Comparison of ENCODE assay signal across 12 mouse cellular contexts in the genomic region with DNA sequence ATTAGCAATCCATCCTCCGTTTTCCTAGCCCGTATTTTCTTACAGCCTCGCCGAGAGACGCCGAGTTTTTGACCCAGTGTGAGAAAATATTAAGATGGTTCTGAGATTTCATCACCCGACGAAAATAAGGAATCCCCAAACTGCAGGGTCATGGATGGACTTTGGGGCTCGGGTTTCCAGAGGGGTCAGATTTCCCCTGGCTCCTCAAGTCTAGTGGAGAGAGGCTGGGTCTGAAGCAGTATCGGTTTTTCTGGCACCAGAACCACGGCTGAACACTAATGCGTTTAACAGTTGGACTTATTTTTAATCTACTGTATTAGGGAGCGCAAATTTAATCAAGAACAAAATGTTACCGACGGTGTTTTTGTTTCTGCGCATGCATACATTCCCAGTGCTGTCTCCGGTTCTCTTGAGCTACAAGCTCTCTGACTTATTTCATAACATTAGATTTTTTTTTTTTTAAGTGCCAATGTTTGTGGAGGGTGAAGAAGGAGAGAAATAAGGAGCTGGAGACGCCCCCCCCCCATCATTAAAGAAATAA.
DNase-seq lines count a peak whose midpoint lies in the region; ATAC-seq and TF ChIP-seq lines count a peak whose summit lies in the region.
"Had no signal": no experiment of that assay in that cellular context is flagged by ENCODE, and none has a peak within 500 bp of the region (broad histone marks: within the 10 kb centered on the region; RNA-seq: fewer than 3 reads in every experiment).

No protein-coding gene starts in this region.

- intact Hi-C loops in left cerebral cortex, postnatal 25 days (cut with DNase I): no loop called here

- no peak overlapping the region for H3K9ac ChIP-seq in embryonic facial prominence, embryonic 12.5 days
- no peak overlapping the region for H3K9ac ChIP-seq in heart, postnatal 0 days (replicated peaks; ENCODE audit: low read depth, low read length)
- peak overlapping the region; percentile 58 for H3K9ac ChIP-seq in lung, embryonic 16.5 days (ENCODE audit: low read length)
- H3K9ac ChIP-seq: forebrain, embryonic 13.5 days had no signal

- TF ChIP-seq CTCF in heart, postnatal 0 days (IDR thresholded peaks at IDR 0.05; ENCODE audit: low read depth): no peak

- no peak for TF ChIP-seq EP300 in heart, postnatal 0 days (IDR thresholded peaks at IDR 0.05; ENCODE audit: low read depth)

- no peak for ATAC-seq in embryonic facial prominence, embryonic 12.5 days (ENCODE audit: insufficient number of reproducible peaks, insufficient read depth, low FRiP score, low TSS enrichment)
- peak; percentile 45; the same call in 1 of the 2 replicates for ATAC-seq in heart, postnatal 0 days (ENCODE audit: insufficient read depth, low read depth)
- ATAC-seq in lung, embryonic 16.5 days (ENCODE audit: low read depth): peak; percentile 25; the same call in 1 of the 2 replicates
- ATAC-seq: forebrain, embryonic 13.5 days; midbrain, embryonic 16.5 days had no signal

- no peaks in the 10 kb centered on the region for H3K9me3 ChIP-seq in embryonic facial prominence, embryonic 12.5 days
- no peaks in the 10 kb centered on the region for H3K9me3 ChIP-seq in heart, postnatal 0 days (replicated peaks; ENCODE audit: control insufficient read depth, low read length)
- no peaks in the 10 kb centered on the region for H3K9me3 ChIP-seq in lung, embryonic 16.5 days (ENCODE audit: control insufficient read depth, low read length)
- H3K9me3 ChIP-seq: forebrain, embryonic 13.5 days had no signal

- no peaks in the 10 kb centered on the region for H3K36me3 ChIP-seq in embryonic facial prominence, embryonic 12.5 days
- H3K36me3 ChIP-seq in heart, postnatal 0 days (replicated peaks; ENCODE audit: control insufficient read depth, insufficient read depth, low read length): no peaks in the 10 kb centered on the region
- no peaks in the 10 kb centered on the region for H3K36me3 ChIP-seq in lung, embryonic 16.5 days (ENCODE audit: control insufficient read depth, insufficient read depth, low read length)

- peak overlapping the region; percentile 76; the same call in 1 of the 2 replicates for H3K27ac ChIP-seq in embryonic facial prominence, embryonic 12.5 days
- H3K27ac ChIP-seq in heart, postnatal 0 days (ENCODE audit: low read depth): peak overlapping the region; percentile 59
- peak overlapping the region; percentile 86 for H3K27ac ChIP-seq in lung, embryonic 16.5 days (ENCODE audit: low read length)
- H3K27ac ChIP-seq: forebrain, embryonic 13.5 days had no signal

- H3K27me3 ChIP-seq in embryonic facial prominence, embryonic 12.5 days: no peaks in the 10 kb centered on the region
- no peaks in the 10 kb centered on the region for H3K27me3 ChIP-seq in heart, postnatal 0 days (ENCODE audit: control insufficient read depth, insufficient read depth, low read length)
- no peaks in the 10 kb centered on the region for H3K27me3 ChIP-seq in lung, embryonic 16.5 days (ENCODE audit: control insufficient read depth, insufficient read depth, low read depth, low read length)
- H3K27me3 ChIP-seq: forebrain, embryonic 13.5 days had no signal

- DNase-seq in heart, adult 18-20 months: peak; percentile 40 to 46
- DNase-seq in heart, postnatal 4 days: no peak
- DNase-seq in heart, postnatal 0 days (ENCODE audit: low spot score): no peak
- no peak for DNase-seq in thymus, postnatal 36 days
- no peak for DNase-seq in left cerebral cortex, postnatal 25 days (ENCODE audit: low spot score in 2 of 2)
- no peak for DNase-seq in spleen, adult 12 weeks (ENCODE audit: low spot score)
- DNase-seq: adrenal gland, postnatal 14 days; layer of hippocampus, adult 9-11 months had no signal

- peak overlapping the region; percentile 39 for H3K4me2 ChIP-seq in embryonic facial prominence, embryonic 12.5 days (replicated peaks)
- H3K4me2 ChIP-seq in heart, postnatal 0 days (ENCODE audit: low read depth, low read length): 0 out of 2 replicates have a peak overlapping the region, but pooled peaks have one; percentile 18
- peak overlapping the region; percentile 54 for H3K4me2 ChIP-seq in lung, embryonic 16.5 days (ENCODE audit: low read depth, low read length)
- H3K4me2 ChIP-seq: forebrain, embryonic 13.5 days had no signal

- no peak overlapping the region for H3K4me3 ChIP-seq in embryonic facial prominence, embryonic 12.5 days
- H3K4me3 ChIP-seq in heart, postnatal 0 days (ENCODE audit: low read depth, low read length): no peak overlapping the region
- peak overlapping the region; percentile 27 for H3K4me3 ChIP-seq in lung, embryonic 16.5 days (ENCODE audit: low read length)
- H3K4me3 ChIP-seq: forebrain, embryonic 13.5 days had no signal

- WGBS in embryonic facial prominence, embryonic 12.5 days: 24% methylated on average over 18 of the region's 18 CpGs
- WGBS in heart, postnatal 0 days: 66% methylated on average over 18 of the region's 18 CpGs
- 28% methylated on average over 18 of the region's 18 CpGs for WGBS in lung, embryonic 16.5 days

- H3K4me1 ChIP-seq in embryonic facial prominence, embryonic 12.5 days: peaks cover 23% of the 10 kb centered on the region; the same call in 1 of the 2 replicates
- H3K4me1 ChIP-seq in heart, postnatal 0 days (ENCODE audit: control insufficient read depth, insufficient read depth): no peaks in the 10 kb centered on the region
- H3K4me1 ChIP-seq in lung, embryonic 16.5 days (replicated peaks; ENCODE audit: control insufficient read depth, insufficient read depth, low read length): peaks cover 14% of the 10 kb centered on the region

Comparison
In these comparisons a context has a peak if more than half of its experiments do, and no peak if none do; other contexts are left out.
1. DNase-seq: peak in heart, adult 18-20 months (2 of 2); none in heart, postnatal 4 days (single experiment), heart, postnatal 0 days (single experiment), thymus, postnatal 36 days (0 of 2), left cerebral cortex, postnatal 25 days (0 of 2) and spleen, adult 12 weeks (single experiment).
2. Peak in every context shown above with its lines, with median percentiles within 50 percentile points of each other: H3K27ac ChIP-seq and H3K4me2 ChIP-seq.